ENCODE assay signal across 8 mouse cellular contexts in the genomic region with DNA sequence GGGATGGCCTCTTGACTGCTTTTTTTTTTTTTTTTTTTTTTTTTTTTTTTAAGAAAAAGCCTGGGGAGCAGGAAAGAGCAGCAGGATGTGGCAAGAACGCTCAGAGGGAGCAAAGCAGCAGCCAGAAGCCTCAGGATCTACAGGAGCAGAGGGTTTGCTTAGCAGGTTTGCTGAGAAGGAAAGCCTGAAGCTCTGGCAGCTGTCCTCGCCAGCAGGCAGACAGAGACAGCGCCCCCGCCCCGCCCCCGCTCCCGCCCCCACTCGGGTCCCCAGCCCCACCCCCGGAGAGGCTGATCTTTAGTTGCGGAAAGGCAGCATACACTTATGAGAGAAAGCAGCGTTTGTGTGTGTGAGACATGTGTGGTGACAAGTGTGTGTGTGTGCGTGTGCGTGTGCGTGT. TPM values are rescaled to one million over a fixed set of nuclear protein-coding genes. Genes with fewer than 3 reads are reported as not detected.
DNase-seq lines count a peak whose midpoint lies in the region; ATAC-seq lines count a peak whose summit lies in the region.

No protein-coding gene starts in this region.

- WGBS in midbrain, embryonic 10.5 days = 25% methylated on average over 14 of the region's 14 CpGs
- 20% methylated on average over 14 of the region's 14 CpGs for WGBS in midbrain, embryonic 11.5 days
- 19% methylated on average over 14 of the region's 14 CpGs for WGBS in limb, embryonic 12.5 days
- WGBS in stomach, embryonic 14.5 days = 20% methylated on average over 14 of the region's 14 CpGs

- H3K4me1 ChIP-seq in midbrain, embryonic 10.5 days = peaks cover 17% of the 10 kb centered on the region
- peaks cover 3% of the 10 kb centered on the region; the same call in 1 of the 2 replicates for H3K4me1 ChIP-seq in midbrain, embryonic 11.5 days (ENCODE audit: control insufficient read depth, insufficient read depth, low read length)
- peaks cover 11% of the 10 kb centered on the region for H3K4me1 ChIP-seq in limb, embryonic 12.5 days (replicated peaks)
- peaks cover 8% of the 10 kb centered on the region; the same call in 1 of the 2 replicates for H3K4me1 ChIP-seq in stomach, embryonic 14.5 days (ENCODE audit: control insufficient read depth, insufficient read depth, low read length)

- no peak overlapping the region for H3K9ac ChIP-seq in midbrain, embryonic 11.5 days (ENCODE audit: low read length)
- peak overlapping the region; percentile 40; the same call in 1 of the 2 replicates for H3K9ac ChIP-seq in limb, embryonic 12.5 days (replicated peaks)
- H3K9ac ChIP-seq in stomach, embryonic 14.5 days (replicated peaks; ENCODE audit: low read depth, low read length) = no peak overlapping the region

- DNase-seq in cerebellum, postnatal 14 days = peak; percentile 12 to 28
- DNase-seq in cerebellum, postnatal 36 days = no peak
- DNase-seq in midbrain, embryonic 10.5 days (ENCODE audit: low spot score) = peak; percentile 32
- DNase-seq in midbrain, embryonic 11.5 days (ENCODE audit: low spot score, missing footprints) = no peak
- no peak for DNase-seq in adipocyte (ENCODE audit: low spot score)
- no peak for DNase-seq in ovary, postnatal 14 days (ENCODE audit: low spot score)

- no peak overlapping the region for H3K4me2 ChIP-seq in midbrain, embryonic 11.5 days
- H3K4me2 ChIP-seq in limb, embryonic 12.5 days = peak overlapping the region; percentile 50
- H3K4me2 ChIP-seq in stomach, embryonic 14.5 days (replicated peaks; ENCODE audit: low read depth, low read length) = peak overlapping the region; percentile 32

- no peaks in the 10 kb centered on the region for H3K9me3 ChIP-seq in midbrain, embryonic 10.5 days (replicated peaks)
- H3K9me3 ChIP-seq in midbrain, embryonic 11.5 days (ENCODE audit: control insufficient read depth, low read length) = no peaks in the 10 kb centered on the region
- H3K9me3 ChIP-seq in limb, embryonic 12.5 days = no peaks in the 10 kb centered on the region
- no peaks in the 10 kb centered on the region for H3K9me3 ChIP-seq in stomach, embryonic 14.5 days (ENCODE audit: control insufficient read depth, low read depth, low read length)

- H3K27me3 ChIP-seq in midbrain, embryonic 10.5 days (ENCODE audit: low read depth, poor library complexity, severe bottlenecking) = no peaks in the 10 kb centered on the region
- H3K27me3 ChIP-seq in midbrain, embryonic 11.5 days (ENCODE audit: control insufficient read depth, insufficient read depth, low read length) = no peaks in the 10 kb centered on the region
- H3K27me3 ChIP-seq in limb, embryonic 12.5 days = no peaks in the 10 kb centered on the region
- H3K27me3 ChIP-seq in stomach, embryonic 14.5 days (ENCODE audit: control insufficient read depth, insufficient read depth, low read length) = no peaks in the 10 kb centered on the region

- peak overlapping the region; percentile 33; the same call in 1 of the 2 replicates for H3K4me3 ChIP-seq in midbrain, embryonic 10.5 days
- no peak overlapping the region for H3K4me3 ChIP-seq in midbrain, embryonic 11.5 days (ENCODE audit: low read depth, low read length)
- H3K4me3 ChIP-seq in limb, embryonic 12.5 days (replicated peaks) = 0 out of 2 replicates have a peak overlapping the region, but pooled peaks have one; percentile 12
- H3K4me3 ChIP-seq in stomach, embryonic 14.5 days (ENCODE audit: low read depth, low read length) = no peak overlapping the region

- peak overlapping the region; percentile 17; the same call in 1 of the 2 replicates for H3K27ac ChIP-seq in midbrain, embryonic 10.5 days (replicated peaks)
- H3K27ac ChIP-seq in midbrain, embryonic 11.5 days (ENCODE audit: low read depth, low read length) = no peak overlapping the region
- H3K27ac ChIP-seq in limb, embryonic 12.5 days = no peak overlapping the region
- no peak overlapping the region for H3K27ac ChIP-seq in stomach, embryonic 14.5 days (ENCODE audit: low read length)

- H3K36me3 ChIP-seq in midbrain, embryonic 10.5 days = no peaks in the 10 kb centered on the region
- H3K36me3 ChIP-seq in midbrain, embryonic 11.5 days (ENCODE audit: control insufficient read depth, insufficient read depth, low read length) = no peaks in the 10 kb centered on the region
- no peaks in the 10 kb centered on the region for H3K36me3 ChIP-seq in limb, embryonic 12.5 days
- H3K36me3 ChIP-seq in stomach, embryonic 14.5 days (ENCODE audit: control insufficient read depth, insufficient read depth, low read length) = no peaks in the 10 kb centered on the region

- no peak for ATAC-seq in midbrain, embryonic 11.5 days (ENCODE audit: low FRiP score)
- ATAC-seq in limb, embryonic 12.5 days (ENCODE audit: insufficient number of reproducible peaks, insufficient read depth, low FRiP score, low TSS enrichment, low read depth) = no peak; the same call in 1 of the 2 replicates
- ATAC-seq in stomach, embryonic 14.5 days (ENCODE audit: insufficient number of reproducible peaks, insufficient read depth, low FRiP score, low read depth) = no peak

RNA-seq across cellular contexts. Expression of gene 4921524J17Rik, which starts 19.7 kb away (rescaled TPM):
- 37.8 and 37.9 TPM in 2 replicates for polyA plus RNA-seq in midbrain, embryonic 10.5 days (2016; fragmentation: Nextera tagmentation; extraction: Ambion mirVana)
- polyA plus RNA-seq in midbrain, embryonic 11.5 days (2014; fragmentation: Nextera tagmentation; extraction: Ambion mirVana) = 43.8 and 48.9 TPM in 2 replicates
- 53.5 TPM in 2 replicates for polyA plus RNA-seq in limb, embryonic 12.5 days (2016; fragmentation: Nextera tagmentation; extraction: Ambion mirVana)
- polyA plus RNA-seq in stomach, embryonic 14.5 days (2014; fragmentation: Nextera tagmentation; extraction: Ambion mirVana) = 37.9 and 40.0 TPM in 2 replicates

RNA-seq across cellular contexts. Expression of gene Gpt2, which starts 40.0 kb away (rescaled TPM):
- 31.9 and 33.0 TPM in 2 replicates for polyA plus RNA-seq in midbrain, embryonic 10.5 days (2016; fragmentation: Nextera tagmentation; extraction: Ambion mirVana)
- polyA plus RNA-seq in midbrain, embryonic 11.5 days (2014; fragmentation: Nextera tagmentation; extraction: Ambion mirVana) = 36.5 and 38.1 TPM in 2 replicates
- 61.6 and 64.8 TPM in 2 replicates for polyA plus RNA-seq in limb, embryonic 12.5 days (2016; fragmentation: Nextera tagmentation; extraction: Ambion mirVana)
- polyA plus RNA-seq in stomach, embryonic 14.5 days (2014; fragmentation: Nextera tagmentation; extraction: Ambion mirVana) = 27.2 and 27.7 TPM in 2 replicates

Comparison
In these comparisons a context has a peak if more than half of its experiments do, and no peak if none do; other contexts are left out.
1. DNase-seq: peak in cerebellum, postnatal 14 days (2 of 2) and midbrain, embryonic 10.5 days (single experiment); none in cerebellum, postnatal 36 days (0 of 2), midbrain, embryonic 11.5 days (single experiment), adipocyte (single experiment) and ovary, postnatal 14 days (single experiment).
2. H3K4me3 ChIP-seq: peak in midbrain, embryonic 10.5 days (single experiment) and limb, embryonic 12.5 days (single experiment); none in midbrain, embryonic 11.5 days (single experiment) and stomach, embryonic 14.5 days (single experiment).